Mouse (Mus musculus) megakaryocyte, embryonic 14.5 days (primary cell): ENCODE measurements around the gene Cd300a.

Source experiments
- FLI1 ChIP-seq: IDR thresholded peaks from 2 replicates; pipeline ENCODE4 v1.6.1; 2012; ENCODE audit warnings: low read length, inconsistent platforms, mixed read lengths
- GATA1 ChIP-seq: IDR thresholded peaks from 3 replicates; pipeline ENCODE4 v1.6.1; 2012; ENCODE audit warnings: mixed read lengths, low read length, inconsistent platforms, borderline replicate concordance

DNA sequence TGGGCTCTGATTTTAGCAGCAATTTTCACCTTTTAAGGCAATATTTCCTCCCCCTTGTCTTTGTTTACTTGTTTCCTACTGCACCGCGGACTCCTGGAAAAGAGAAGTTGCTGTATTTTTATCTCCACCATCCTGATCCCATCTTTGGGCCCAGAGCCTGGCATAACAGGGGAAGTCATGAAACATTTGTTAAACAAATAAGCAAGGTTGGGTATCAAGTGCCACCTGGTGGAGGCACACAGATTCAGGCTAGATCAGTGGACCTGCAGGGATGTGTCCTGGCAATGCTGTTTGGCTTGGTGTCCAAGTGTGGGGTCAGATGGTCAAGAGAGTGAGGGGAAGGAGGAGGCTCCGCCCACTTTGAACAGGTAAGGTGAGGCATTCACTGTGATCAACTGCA lies 12.7 kb upstream of the Cd300a start:
- TF ChIP-seq FLI1 (no peak), GATA1 (no peak)
